Mouse (Mus musculus) E14TG2a.4 (cell line): ENCODE data around the gene Ipmk.

Experiments
- CTCF ChIP-seq: conservative IDR thresholded peaks from 2 replicates; pipeline ENCODE4 v1.5.1; 2014; ENCODE audit warnings: low read length
- NANOG ChIP-seq: IDR thresholded peaks from 2 replicates; pipeline ENCODE4 v1.6.1; 2014; ENCODE audit warnings: borderline replicate concordance, low read length, mixed read lengths

DNA sequence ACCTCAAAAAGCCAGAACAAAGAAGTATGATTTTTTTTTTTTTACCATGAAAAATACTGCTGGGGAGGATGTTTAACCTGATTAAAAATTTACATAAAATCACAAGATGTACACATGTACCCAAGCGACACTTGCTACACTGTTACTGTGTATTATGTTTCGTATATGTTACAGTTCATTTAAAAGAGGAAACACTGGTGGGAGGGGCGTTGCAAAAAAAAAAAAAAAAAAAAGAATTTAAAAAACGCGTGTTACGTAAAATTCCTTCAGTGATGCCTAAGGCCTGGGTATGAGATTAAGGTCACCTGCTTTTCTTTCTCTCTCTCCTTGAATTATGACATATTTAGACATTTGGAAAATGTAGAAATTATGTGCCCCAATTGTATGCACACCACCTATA lies 40.8 kb upstream of the Ipmk start:
- TF ChIP-seq CTCF (no peak), NANOG (no peak)
